Mouse (Mus musculus) intestine, postnatal 0 days (tissue): ENCODE measurements around the gene Olfr698. TPM values are rescaled to one million over a fixed set of nuclear protein-coding genes. Genes with fewer than 3 reads are reported as not detected.
"Not testable (repeated sequence)": the region's sequence is repeated elsewhere in the genome, so short reads cannot be mapped to it uniquely, and the experiment has no call there.

Experiments
- ATAC-seq: fragments of 200-750 bp; cut with Nextera tagmentation; 2 replicates; pipeline ENCODE4 v1.8.0; 2017; ENCODE audit warnings: mild to moderate bottlenecking, moderate TSS enrichment, moderate library complexity
- H3K27ac ChIP-seq: fragments of 300-500 bp; sonication (generic); 2 replicates; pipeline ENCODE4 v1.5.1; 2014; ENCODE audit warnings: mild to moderate bottlenecking, low read depth, low read length, moderate library complexity
- H3K27me3 ChIP-seq: fragments of 300-500 bp; sonication (generic); replicated peaks from 2 replicates; pipeline ENCODE4 v1.6.1; 2014; ENCODE audit warnings: low read length, mixed read lengths; ENCODE audit not compliant: control insufficient read depth, insufficient read depth
- H3K36me3 ChIP-seq: fragments of 300-500 bp; sonication (generic); 2 replicates; pipeline ENCODE4 v1.6.1; 2014; ENCODE audit warnings: mild to moderate bottlenecking, moderate library complexity; ENCODE audit not compliant: control insufficient read depth, insufficient read depth
- H3K4me1 ChIP-seq: fragments of 300-500 bp; sonication (generic); replicated peaks from 2 replicates; pipeline ENCODE4 v1.6.1; 2014; ENCODE audit warnings: antibody characterized with exemption, low read length, mixed read lengths; ENCODE audit not compliant: control insufficient read depth, insufficient read depth
- H3K4me2 ChIP-seq: fragments of 300-500 bp; sonication (generic); replicated peaks from 2 replicates; pipeline ENCODE4 v1.6.1; 2014; ENCODE audit warnings: low read depth, mild to moderate bottlenecking, moderate library complexity
- H3K4me3 ChIP-seq: fragments of 300-500 bp; sonication (generic); 2 replicates; pipeline ENCODE4 v1.5.1; 2014; ENCODE audit warnings: low read depth, low read length
- H3K9ac ChIP-seq: fragments of 300-500 bp; sonication (generic); 2 replicates; pipeline ENCODE4 v1.6.1; 2014; ENCODE audit warnings: mild to moderate bottlenecking, low read depth, low read length
- H3K9me3 ChIP-seq: fragments of 300-500 bp; sonication (generic); 2 replicates; pipeline ENCODE4 v1.6.1; 2016; ENCODE audit warnings: mixed run types; ENCODE audit not compliant: control insufficient read depth
- CTCF ChIP-seq: sonication (generic); IDR thresholded peaks from 2 replicates; pipeline ENCODE4 v1.5.1; 2016; ENCODE audit warnings: low read depth, mild to moderate bottlenecking, control low read depth, antibody characterized with exemption, moderate library complexity
- WGBS: fragments of 180-500 bp; shearing (Covaris S2); extraction: QIAGEN DNeasy Blood & Tissue Kit; methylation state at CpG from one replicate; pipeline ENCODE4 v1.1.7; 2014; 5-methylcytosine and 5-hydroxymethylcytosine counted together
- polyA plus RNA-seq: library from polyadenylated mRNA; unstranded; fragments of >200 nt; fragmentation: Nextera tagmentation; extraction: Ambion mirVana; gene quantifications from 2 replicates; pipeline ENCODE4 v1.2.1, GENCODE M21; 2015

The Olfr698 gene
- polyA plus RNA-seq = not detected in 2 replicates

DNA sequence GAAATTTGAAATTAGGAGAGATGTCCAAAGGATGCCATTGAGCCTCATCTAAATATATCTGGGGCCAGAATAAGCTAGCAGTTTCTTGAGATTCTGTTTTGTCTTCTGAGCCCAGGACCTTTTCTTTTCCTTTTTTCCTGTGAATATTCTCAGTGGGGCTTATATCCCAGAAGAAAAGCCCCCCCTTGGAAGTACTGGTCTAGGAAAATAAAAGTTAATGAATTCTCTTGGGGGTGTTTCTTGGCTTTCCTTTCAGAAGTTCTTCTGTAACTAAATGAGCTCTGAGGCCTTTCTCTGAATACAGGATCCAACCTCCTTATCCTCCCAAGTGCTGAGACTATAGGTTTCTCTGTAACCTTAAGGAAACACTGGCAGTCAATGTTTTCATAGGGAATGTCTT is at the start of gene Olfr698:
Olfr698 (minus strand) TSS at position 101 of the 400 bp plus-strand sequence.
- no peaks in the 10 kb centered on the region for H3K27me3 ChIP-seq
- H3K9me3 ChIP-seq = no peaks in the 10 kb centered on the region
- no peak for ATAC-seq
- no peak within 1 kb of the TSS for H3K4me2 ChIP-seq
- H3K9ac ChIP-seq = no peak within 1 kb of the TSS
- no peaks in the 10 kb centered on the region for H3K4me1 ChIP-seq
- no peak within 1 kb of the TSS for H3K4me3 ChIP-seq
- no peak for TF ChIP-seq CTCF
- no peaks in the 10 kb centered on the region for H3K36me3 ChIP-seq
- no peak within 1 kb of the TSS for H3K27ac ChIP-seq

DNA sequence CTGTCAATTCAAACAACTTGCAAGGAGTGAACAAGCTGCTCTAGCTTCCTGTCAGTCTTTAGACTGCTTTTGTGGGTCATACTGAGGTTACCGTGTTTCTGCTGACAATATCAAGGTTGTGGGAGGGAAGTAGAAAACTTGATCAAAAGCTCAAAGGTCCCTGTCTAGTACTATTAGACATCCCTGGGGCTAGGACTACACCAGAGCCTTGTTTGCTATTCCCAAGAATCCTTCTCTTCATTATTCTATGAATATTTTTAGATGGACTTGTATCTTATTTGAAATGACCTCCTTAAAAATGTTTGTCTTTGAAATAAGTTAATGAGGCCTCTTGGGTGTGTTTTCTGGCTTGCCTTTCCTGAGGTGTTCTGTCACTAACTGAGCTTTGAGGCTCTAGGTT is 37.9 kb upstream of the Olfr698 start, which contains the start of gene Olfr699:
Olfr699 (minus strand) TSS at position 101 of the 400 bp plus-strand sequence.
- Histone ChIP-seq H3K27ac (no peak within 1 kb of the TSS), H3K36me3 (no peaks in the 10 kb centered on the region), H3K9ac (no peak within 1 kb of the TSS), H3K4me1 (no peaks in the 10 kb centered on the region), H3K9me3 (no peaks in the 10 kb centered on the region), H3K4me3 (no peak within 1 kb of the TSS), H3K4me2 (no peak within 1 kb of the TSS), H3K27me3 (no peaks in the 10 kb centered on the region)
- 72% methylated on average over 1 of the region's 1 CpGs for WGBS
- no peak for TF ChIP-seq CTCF
- no peak for ATAC-seq

DNA sequence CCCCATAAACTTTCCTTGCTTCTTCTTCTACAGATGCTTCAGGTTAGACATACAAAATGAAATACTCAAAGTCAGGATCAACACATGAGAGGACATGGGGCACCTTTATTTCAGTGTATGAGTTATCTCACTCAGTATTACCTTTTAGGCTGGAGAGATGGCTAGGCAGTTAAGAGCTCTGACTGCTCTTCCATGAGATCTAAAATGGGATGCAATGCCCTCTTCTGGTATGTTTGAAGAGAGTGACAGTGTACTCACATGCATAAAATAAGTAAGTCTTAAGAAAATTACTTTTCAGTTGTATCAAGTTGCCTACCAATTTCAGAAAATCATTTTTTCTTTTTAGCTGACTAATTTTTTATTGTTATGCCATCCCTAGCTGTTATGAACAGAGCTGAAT is 33.1 kb upstream of the Olfr698 start:
- no peak overlapping the region for H3K4me2 ChIP-seq
- H3K27ac ChIP-seq = no peak overlapping the region
- no peaks in the 10 kb centered on the region for H3K9me3 ChIP-seq
- ATAC-seq = no peak
- H3K27me3 ChIP-seq = no peaks in the 10 kb centered on the region
- no peak overlapping the region for H3K9ac ChIP-seq
- no peaks in the 10 kb centered on the region for H3K36me3 ChIP-seq
- peak; percentile 29 for TF ChIP-seq CTCF
- no peaks in the 10 kb centered on the region for H3K4me1 ChIP-seq
- H3K4me3 ChIP-seq = no peak overlapping the region

DNA sequence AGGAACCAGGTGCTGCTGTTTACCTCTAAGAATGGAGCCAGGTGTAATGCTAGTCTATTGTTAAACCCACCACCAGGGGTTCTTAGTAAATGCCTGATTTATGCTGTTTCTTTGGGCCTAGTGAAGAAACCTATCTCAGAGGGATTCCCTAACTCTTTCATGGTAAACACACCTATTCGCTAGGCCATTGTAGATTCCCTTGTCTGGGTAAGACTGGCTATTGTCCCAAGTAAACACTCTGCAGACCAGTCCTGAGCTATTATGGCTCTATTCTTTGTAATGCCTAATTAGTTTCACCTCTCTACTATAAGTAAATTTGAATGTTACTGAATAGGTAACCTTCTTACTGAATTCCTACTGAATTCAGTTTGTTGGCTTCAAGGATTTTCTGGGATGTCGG is 5.8 kb upstream of the Olfr698 start:
- not testable (repeated sequence) for ATAC-seq, H3K36me3 ChIP-seq, H3K4me1 ChIP-seq, H3K9me3 ChIP-seq, H3K9ac ChIP-seq, H3K27ac ChIP-seq, H3K4me3 ChIP-seq, H3K27me3 ChIP-seq, H3K4me2 ChIP-seq
- 94% methylated on average over 2 of the region's 2 CpGs for WGBS

DNA sequence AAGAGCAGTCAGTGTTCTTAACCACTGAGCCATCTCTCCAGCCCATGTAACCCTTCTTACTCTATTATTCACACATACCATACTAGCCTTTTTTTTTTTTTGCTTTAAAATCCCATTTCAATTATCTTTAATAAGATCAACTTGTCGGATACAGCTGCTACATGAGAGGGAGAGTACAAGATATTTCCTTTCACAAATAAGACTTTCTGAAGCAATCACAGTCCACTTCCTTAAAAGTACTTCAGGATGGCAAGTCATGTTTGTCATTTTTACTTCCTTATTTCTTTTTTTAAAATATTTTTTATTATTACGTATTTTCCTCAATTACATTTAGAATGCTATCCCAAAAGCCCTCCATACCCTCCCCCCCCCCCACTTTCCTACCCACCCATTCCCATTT is 3.6 kb upstream of the Olfr698 start:
- Histone ChIP-seq H3K9ac (no peak overlapping the region), H3K4me1 (no peaks in the 10 kb centered on the region), H3K9me3 (no peaks in the 10 kb centered on the region), H3K27me3 (no peaks in the 10 kb centered on the region), H3K4me2 (no peak overlapping the region), H3K36me3 (no peaks in the 10 kb centered on the region), H3K4me3 (no peak overlapping the region), H3K27ac (no peak overlapping the region)
- WGBS = 91% methylated on average over 2 of the region's 2 CpGs
- ATAC-seq = no peak
- TF ChIP-seq CTCF = no peak

DNA sequence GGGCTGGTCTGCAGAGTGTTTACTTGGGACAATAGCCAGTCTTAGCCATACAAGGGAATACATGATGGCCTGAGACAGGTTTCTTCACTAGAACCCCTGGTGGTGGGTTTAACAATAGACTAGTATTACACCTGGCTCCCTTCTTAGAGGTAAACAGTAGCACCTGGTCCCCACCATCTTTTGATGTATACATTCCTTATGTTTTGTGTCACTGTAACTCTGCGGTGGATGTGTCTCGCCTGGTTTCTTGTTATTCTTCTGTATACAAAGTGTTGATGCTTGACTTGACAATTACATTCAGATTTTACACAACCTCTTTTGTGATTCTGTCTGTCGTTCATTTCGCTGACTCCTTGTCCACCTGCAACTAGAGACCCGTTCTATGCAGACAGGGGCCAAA is 9.4 kb downstream of the Olfr698 start:
- no peak overlapping the region for H3K9ac ChIP-seq
- no peaks in the 10 kb centered on the region for H3K36me3 ChIP-seq
- WGBS = 90% methylated on average over 5 of the region's 5 CpGs
- H3K4me3 ChIP-seq = no peak overlapping the region
- H3K27ac ChIP-seq = no peak overlapping the region
- ATAC-seq = no peak
- no peak overlapping the region for H3K4me2 ChIP-seq
- H3K27me3 ChIP-seq = no peaks in the 10 kb centered on the region
- TF ChIP-seq CTCF = no peak
- no peaks in the 10 kb centered on the region for H3K4me1 ChIP-seq
- H3K9me3 ChIP-seq = no peaks in the 10 kb centered on the region

DNA sequence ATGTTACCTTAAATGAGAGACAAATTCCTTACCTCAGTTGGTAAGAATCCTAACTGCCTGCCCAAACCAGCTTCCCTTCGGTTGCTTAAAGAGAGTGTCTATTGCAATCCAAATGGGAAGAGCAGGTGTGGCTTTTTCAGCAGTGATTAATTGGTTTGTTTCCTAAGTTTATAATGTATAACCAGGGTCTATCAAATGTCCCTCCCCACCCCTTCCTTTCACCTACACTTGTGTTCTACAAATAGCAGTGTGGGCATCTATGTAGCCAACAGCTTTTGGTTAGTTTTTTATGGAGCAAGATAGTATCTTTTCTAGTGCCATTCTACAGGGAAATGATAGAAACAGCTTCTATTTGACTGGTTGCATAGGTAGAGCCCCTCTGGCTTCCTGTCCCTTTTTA is 12.9 kb downstream of the Olfr698 start, which contains the start of gene Olfr697:
Olfr697 (minus strand) TSS at position 101 of the 400 bp plus-strand sequence.
- 80% methylated on average over 1 of the region's 1 CpGs for WGBS
- Histone ChIP-seq H3K27ac (no peak within 1 kb of the TSS), H3K9ac (no peak within 1 kb of the TSS), H3K9me3 (no peaks in the 10 kb centered on the region), H3K4me1 (no peaks in the 10 kb centered on the region), H3K4me2 (no peak within 1 kb of the TSS), H3K4me3 (no peak within 1 kb of the TSS), H3K27me3 (no peaks in the 10 kb centered on the region), H3K36me3 (no peaks in the 10 kb centered on the region)
- no peak for ATAC-seq
- no peak for TF ChIP-seq CTCF
